Mouse (Mus musculus) 416B (cell line): ENCODE measurements around the gene Thsd7b.

ENCODE experiments used
- DNase-seq: peaks from one replicate; pipeline ENCODE4 v3.0.0; 2011; ENCODE audit warnings: low read depth

Thsd7b gene

GRCm38 (mm10) chr1:129644252-129644861, 371.3 kb downstream of the Thsd7b start:
- DNase-seq = no peak

GRCm38 (mm10) chr1:129651448-129651847, 378.3 kb downstream of the Thsd7b start:
- peak; percentile 28 for DNase-seq

GRCm38 (mm10) chr1:129658045-129658444, 384.9 kb downstream of the Thsd7b start:
- no peak for DNase-seq

GRCm38 (mm10) chr1:129675878-129676277, 402.8 kb downstream of the Thsd7b start:
- DNase-seq = no peak

GRCm38 (mm10) chr1:129678851-129679250, 405.7 kb downstream of the Thsd7b start:
- DNase-seq = no peak

GRCm38 (mm10) chr1:129705701-129706100, 432.6 kb downstream of the Thsd7b start:
- DNase-seq = no peak

GRCm38 (mm10) chr1:129712706-129713105, 439.6 kb downstream of the Thsd7b start:
- DNase-seq = no peak

- DNase-seq = no peak
Observed at GRCm38 (mm10) chr1:129713571-129713970, 440.5 kb downstream of the Thsd7b start.

- DNase-seq = peak; percentile 11
Observed at GRCm38 (mm10) chr1:129719592-129719991, 446.5 kb downstream of the Thsd7b start.

- DNase-seq = no peak
Observed at GRCm38 (mm10) chr1:129731991-129732390, 458.9 kb downstream of the Thsd7b start.

GRCm38 (mm10) chr1:129747595-129747994, 474.5 kb downstream of the Thsd7b start:
- no peak for DNase-seq

GRCm38 (mm10) chr1:129756548-129757240, 483.6 kb downstream of the Thsd7b start:
- DNase-seq = no peak

GRCm38 (mm10) chr1:129759003-129759402, 485.9 kb downstream of the Thsd7b start:
- DNase-seq = no peak

GRCm38 (mm10) chr1:129761234-129761633, 488.1 kb downstream of the Thsd7b start:
- no peak for DNase-seq

- no peak for DNase-seq
Observed at GRCm38 (mm10) chr1:129764748-129765147, 491.6 kb downstream of the Thsd7b start.

- DNase-seq = peak; percentile 6
Observed at GRCm38 (mm10) chr1:129777055-129777454, 504.0 kb downstream of the Thsd7b start.

- DNase-seq = no peak
Observed at GRCm38 (mm10) chr1:129779506-129779905, 506.4 kb downstream of the Thsd7b start.

- DNase-seq = no peak
Observed at GRCm38 (mm10) chr1:129780589-129780988, 507.5 kb downstream of the Thsd7b start.

GRCm38 (mm10) chr1:129798519-129798918, 525.4 kb downstream of the Thsd7b start:
- DNase-seq = no peak

GRCm38 (mm10) chr1:129826927-129827326, 553.8 kb downstream of the Thsd7b start:
- DNase-seq = peak; percentile 20

- DNase-seq = no peak
Observed at GRCm38 (mm10) chr1:129837324-129837723, 564.2 kb downstream of the Thsd7b start.

- no peak for DNase-seq
Observed at GRCm38 (mm10) chr1:129837776-129838175, 564.7 kb downstream of the Thsd7b start.

GRCm38 (mm10) chr1:129838486-129838885, 565.4 kb downstream of the Thsd7b start:
- DNase-seq = no peak

GRCm38 (mm10) chr1:129843416-129843815, 570.3 kb downstream of the Thsd7b start:
- peak; percentile 42 for DNase-seq
